Mouse (Mus musculus): ENCODE results near the gene Kcnq5. TPM values are rescaled to one million over a fixed set of nuclear protein-coding genes. Genes with fewer than 3 reads are reported as not detected.
"Not testable (repeated sequence)": the region's sequence is repeated elsewhere in the genome, so short reads cannot be mapped to it uniquely, and the experiment has no call there.

Gene Kcnq5
- polyA plus RNA-seq, 1 experiment = 3.6 TPM

- no peak for DNase-seq (ENCODE audit: low spot score)
Observed at GRCm38 (mm10) chr1:21635406-21635805, 326.3 kb downstream of the Kcnq5 start.

GRCm38 (mm10) chr1:21634013-21634412, 327.7 kb downstream of the Kcnq5 start:
- DNase-seq (ENCODE audit: low spot score) = no peak

GRCm38 (mm10) chr1:21622455-21622854, 339.3 kb downstream of the Kcnq5 start:
- DNase-seq (ENCODE audit: low spot score) = no peak

- DNase-seq (ENCODE audit: low spot score) = no peak
Observed at GRCm38 (mm10) chr1:21622039-21622438, 339.7 kb downstream of the Kcnq5 start.

GRCm38 (mm10) chr1:21618712-21619111, 343.0 kb downstream of the Kcnq5 start:
- DNase-seq (ENCODE audit: low spot score) = no peak

- DNase-seq (ENCODE audit: low spot score) = no peak
Observed at GRCm38 (mm10) chr1:21616666-21617065, 345.1 kb downstream of the Kcnq5 start.

- DNase-seq (ENCODE audit: low spot score) = no peak
Observed at GRCm38 (mm10) chr1:21613933-21614332, 347.8 kb downstream of the Kcnq5 start.

GRCm38 (mm10) chr1:21604003-21604402, 357.7 kb downstream of the Kcnq5 start:
- DNase-seq (ENCODE audit: low spot score) = no peak

GRCm38 (mm10) chr1:21602567-21602966, 359.2 kb downstream of the Kcnq5 start:
- DNase-seq (ENCODE audit: low spot score) = no peak

- DNase-seq (ENCODE audit: low spot score) = no peak
Observed at GRCm38 (mm10) chr1:21600606-21601005, 361.1 kb downstream of the Kcnq5 start.

GRCm38 (mm10) chr1:21593872-21594271, 367.9 kb downstream of the Kcnq5 start:
- no peak for DNase-seq (ENCODE audit: low spot score)

- DNase-seq (ENCODE audit: low spot score) = not testable (repeated sequence)
Observed at GRCm38 (mm10) chr1:21567397-21567796, 394.3 kb downstream of the Kcnq5 start.

GRCm38 (mm10) chr1:21554630-21555029, 407.1 kb downstream of the Kcnq5 start:
- DNase-seq (ENCODE audit: low spot score) = no peak

- no peak for DNase-seq (ENCODE audit: low spot score)
Observed at GRCm38 (mm10) chr1:21552715-21553114, 409.0 kb downstream of the Kcnq5 start.

- DNase-seq (ENCODE audit: low spot score) = no peak
Observed at GRCm38 (mm10) chr1:21543909-21544308, 417.8 kb downstream of the Kcnq5 start.

GRCm38 (mm10) chr1:21539486-21539885, 422.3 kb downstream of the Kcnq5 start:
- DNase-seq (ENCODE audit: low spot score) = no peak

GRCm38 (mm10) chr1:21530823-21531222, 430.9 kb downstream of the Kcnq5 start:
- no peak for DNase-seq (ENCODE audit: low spot score)

GRCm38 (mm10) chr1:21521995-21522394, 439.7 kb downstream of the Kcnq5 start:
- no peak for DNase-seq (ENCODE audit: low spot score)

- no peak for DNase-seq (ENCODE audit: low spot score)
Observed at GRCm38 (mm10) chr1:21521475-21521874, 440.3 kb downstream of the Kcnq5 start.

GRCm38 (mm10) chr1:21520116-21520645, 441.6 kb downstream of the Kcnq5 start:
- no peak for DNase-seq (ENCODE audit: low spot score)

- no peak for DNase-seq (ENCODE audit: low spot score)
Observed at GRCm38 (mm10) chr1:21506665-21507064, 455.1 kb downstream of the Kcnq5 start.

- DNase-seq (ENCODE audit: low spot score) = no peak
Observed at GRCm38 (mm10) chr1:21499815-21500534, 461.8 kb downstream of the Kcnq5 start.

GRCm38 (mm10) chr1:21496307-21496706, 465.4 kb downstream of the Kcnq5 start:
- no peak for DNase-seq (ENCODE audit: low spot score)

- no peak for DNase-seq (ENCODE audit: low spot score)
Observed at GRCm38 (mm10) chr1:21488645-21489044, 473.1 kb downstream of the Kcnq5 start.

Measured in urinary bladder, adult 2 months (tissue).